Mouse (Mus musculus) gastrocnemius, adult 18-20 months (tissue): ENCODE results near the gene Rrp12. TPM values are rescaled to one million over a fixed set of nuclear protein-coding genes. Genes with fewer than 3 reads are reported as not detected.

Source experiments
- DNase-seq: peaks from one replicate; pipeline ENCODE4 v3.0.0; 2021; ENCODE audit warnings: low spot score
- total RNA-seq, 2 experiments: library from RNA; stranded (reverse); gene quantifications; 2 replicates each; pipeline ENCODE4 v1.2.3; 2021

The Rrp12 gene
- total RNA-seq, 2 experiments from 2014 or later = 31.0 to 31.2 TPM

DNA sequence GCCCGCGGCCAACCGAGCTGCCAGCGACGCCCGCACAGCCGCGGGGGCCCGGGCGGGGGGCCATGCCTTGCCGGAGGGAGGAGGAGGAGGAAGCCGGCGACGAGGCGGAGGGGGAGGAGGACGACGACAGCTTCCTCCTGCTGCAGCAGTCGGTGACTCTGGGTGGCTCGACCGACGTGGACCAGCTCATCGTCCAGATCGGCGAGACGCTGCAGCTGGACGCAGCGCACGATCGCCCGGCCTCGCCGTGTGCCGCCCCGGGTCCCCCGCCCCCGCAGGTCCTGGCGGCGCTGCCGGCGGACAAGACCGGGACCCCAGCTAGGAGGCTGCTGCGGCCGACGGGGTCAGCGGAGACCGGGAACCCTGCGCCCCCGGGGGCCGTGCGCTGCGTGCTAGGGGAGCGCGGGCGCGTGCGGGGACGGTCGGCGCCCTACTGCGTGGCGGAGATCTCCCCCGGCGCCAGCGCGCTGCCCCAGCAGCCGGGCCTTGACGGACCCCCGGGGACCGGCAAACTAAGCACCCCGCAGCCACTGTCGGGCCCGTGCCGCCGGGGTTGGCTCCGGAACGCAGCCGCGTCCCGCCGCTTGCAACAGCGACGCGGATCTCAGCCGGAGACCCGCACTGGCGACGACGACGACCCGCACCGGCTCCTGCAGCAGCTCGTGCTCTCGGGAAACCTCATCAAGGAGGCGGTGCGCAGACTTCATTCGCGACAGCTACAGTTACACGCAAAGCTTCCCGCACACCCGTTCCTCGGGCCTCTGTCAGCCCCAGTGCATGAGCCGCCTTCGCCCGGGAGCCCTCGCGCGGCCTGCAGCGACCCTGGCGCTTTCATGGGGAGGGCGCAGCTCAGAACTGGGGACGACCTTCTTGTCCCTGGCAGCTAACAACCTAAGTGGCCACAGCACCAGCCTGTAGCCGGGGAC is 65.6 kb downstream of the Rrp12 start:
- peak; percentile 64 for DNase-seq

DNA sequence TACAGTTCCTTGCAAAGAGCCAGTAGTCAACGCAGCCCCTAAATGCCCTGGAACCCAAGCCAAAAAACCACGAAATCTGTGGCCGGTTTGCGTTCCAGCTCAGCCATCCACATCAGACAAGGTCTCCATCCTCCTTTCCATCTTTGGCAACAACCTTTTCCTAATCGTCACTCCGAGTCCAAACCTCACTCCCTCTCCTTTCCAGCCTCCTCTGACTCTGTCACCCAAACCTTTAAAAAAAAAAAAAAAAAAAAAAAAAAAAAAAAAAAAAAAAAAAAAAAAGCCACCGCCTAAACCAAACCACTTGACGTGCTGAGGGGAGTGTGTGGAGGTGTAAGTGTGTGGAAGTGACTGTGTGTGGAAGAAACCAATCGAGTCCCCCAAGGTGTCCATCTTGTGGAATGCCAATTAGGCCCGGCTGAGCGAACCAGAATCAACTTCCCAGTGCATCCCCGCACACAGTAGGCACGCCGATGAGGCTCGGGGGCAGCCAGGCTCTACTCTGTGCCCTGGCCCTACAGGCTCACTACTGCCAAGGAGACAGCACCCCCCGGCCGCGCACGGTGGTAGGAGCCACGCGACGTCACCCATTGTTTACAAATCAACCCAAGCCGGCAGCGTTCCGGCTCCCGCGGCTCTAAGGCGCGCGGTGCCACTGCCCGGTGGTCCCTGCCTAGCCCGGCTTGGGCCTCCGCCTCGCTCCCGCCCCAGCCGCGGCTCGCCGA is 66.4 kb downstream of the Rrp12 start, which contains the start of gene Frat1:
TSS of gene Frat1 (plus strand) at position 590 of the 725 bp plus-strand sequence.
- peak; percentile 79 for DNase-seq

DNA sequence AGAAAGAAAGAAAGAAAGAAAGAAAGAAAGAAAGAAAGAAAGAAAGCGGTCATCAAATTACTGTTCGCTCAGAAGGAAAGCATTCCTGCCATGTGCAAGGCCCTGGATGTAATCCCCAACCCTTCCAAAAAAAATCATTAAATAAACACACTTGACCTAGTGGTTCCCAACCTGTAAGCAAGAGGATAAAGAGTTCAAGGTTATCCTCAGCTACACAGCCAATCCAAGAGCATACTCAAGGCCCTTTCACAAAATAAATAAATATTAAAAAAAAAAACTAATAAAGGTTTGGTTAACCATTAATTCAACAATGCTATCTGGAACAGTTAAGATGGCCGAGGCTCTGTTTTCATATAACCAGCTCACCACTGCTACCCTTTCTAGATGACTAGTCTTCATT is 67.0 kb downstream of the Rrp12 start:
- no peak for DNase-seq

DNA sequence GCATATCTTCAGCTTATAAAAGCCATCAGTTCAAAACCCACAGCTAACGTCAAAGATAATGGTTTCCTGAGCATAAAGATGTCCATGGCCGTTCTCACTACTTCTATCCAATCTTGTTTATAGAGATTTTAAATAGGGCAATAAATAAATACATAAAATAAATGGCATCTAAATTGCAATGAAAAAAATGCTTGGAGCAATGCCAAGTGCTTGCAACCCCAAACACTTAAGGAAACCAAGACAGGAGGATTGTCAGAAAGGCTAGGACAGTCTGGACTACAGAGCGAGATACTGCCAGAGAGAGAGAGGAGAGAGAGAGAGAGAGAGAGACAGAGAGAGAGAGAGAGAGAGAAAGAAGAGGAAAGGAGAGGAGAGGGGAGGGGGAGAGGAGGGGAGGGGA is 69.4 kb downstream of the Rrp12 start:
- no peak for DNase-seq

DNA sequence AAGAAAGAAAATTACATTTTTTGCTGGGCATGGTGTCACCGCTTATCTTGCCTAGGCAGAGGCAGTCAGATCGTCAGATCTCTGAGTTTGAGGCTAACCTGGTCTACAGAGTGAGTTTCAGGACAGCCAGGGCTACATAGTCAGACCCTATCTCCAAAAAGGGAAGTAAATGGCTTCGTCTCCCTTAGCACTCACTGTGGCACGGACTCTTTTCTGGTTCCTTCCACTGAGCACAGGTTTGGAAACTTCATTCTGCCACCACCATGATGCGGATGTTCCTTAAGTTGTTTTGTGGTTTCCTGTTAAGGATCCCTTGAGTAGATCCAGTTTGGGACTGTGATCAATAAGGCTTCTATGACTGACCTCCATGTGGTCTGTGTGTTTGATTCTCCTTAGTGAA is 71.0 kb downstream of the Rrp12 start:
- no peak for DNase-seq

DNA sequence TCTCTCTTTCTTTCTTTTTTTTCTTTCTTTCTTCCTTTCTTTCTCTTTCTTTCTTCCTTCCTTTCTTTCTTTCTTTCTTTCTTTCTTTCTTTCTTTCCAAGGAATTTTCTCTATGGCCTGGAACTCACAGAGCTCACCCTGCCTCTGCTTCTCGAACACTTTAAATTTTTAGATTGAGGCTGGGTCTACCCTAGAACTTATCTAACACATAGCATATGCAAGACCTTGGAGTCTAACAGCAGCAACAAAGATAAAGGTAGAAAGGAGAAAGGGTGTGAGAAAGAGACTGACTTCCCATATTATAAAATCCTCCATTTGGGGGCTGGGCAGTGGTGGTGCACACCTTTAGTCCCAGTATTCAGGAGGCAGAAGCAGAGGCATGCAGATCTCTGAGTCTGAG is 73.4 kb downstream of the Rrp12 start:
- DNase-seq = no peak

DNA sequence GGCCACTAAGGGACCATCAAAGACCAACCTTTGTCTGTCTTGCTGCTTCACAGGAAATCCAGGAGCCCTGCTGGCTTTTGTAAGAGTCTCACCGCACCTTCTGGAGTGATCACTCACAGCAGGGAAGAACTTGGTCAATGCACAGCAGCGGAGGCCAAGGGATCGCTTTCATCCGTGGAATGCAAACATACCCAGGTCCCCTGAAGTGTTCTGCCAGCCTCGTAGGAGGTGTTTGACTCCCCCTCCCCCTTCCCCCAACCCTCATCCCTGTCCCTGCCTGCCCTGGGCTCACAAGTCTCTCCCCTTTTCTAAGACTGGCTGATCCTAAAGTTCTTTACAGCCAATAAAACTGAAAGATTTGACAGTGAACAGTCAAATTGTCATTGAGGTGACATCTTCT is 74.5 kb downstream of the Rrp12 start:
- DNase-seq = no peak

DNA sequence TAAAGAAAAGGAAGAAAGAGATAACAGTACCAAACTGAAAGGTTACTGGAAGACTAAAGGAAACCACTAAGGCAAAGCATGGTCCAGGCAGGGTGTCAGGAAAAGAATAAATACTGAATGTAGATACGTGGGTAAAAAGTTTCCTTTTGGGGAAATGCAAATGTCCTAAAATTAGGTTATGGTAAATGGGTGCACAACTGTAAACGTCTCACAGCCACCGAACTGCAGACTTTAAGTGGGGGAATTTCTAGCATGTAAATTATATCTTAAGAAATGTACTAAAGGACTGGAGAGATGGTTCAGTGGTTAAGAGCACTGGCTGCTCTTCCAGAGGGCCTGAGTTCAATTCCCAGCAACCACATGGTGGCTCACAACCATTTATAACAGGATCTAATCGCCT is 77.2 kb downstream of the Rrp12 start:
- no peak for DNase-seq

DNA sequence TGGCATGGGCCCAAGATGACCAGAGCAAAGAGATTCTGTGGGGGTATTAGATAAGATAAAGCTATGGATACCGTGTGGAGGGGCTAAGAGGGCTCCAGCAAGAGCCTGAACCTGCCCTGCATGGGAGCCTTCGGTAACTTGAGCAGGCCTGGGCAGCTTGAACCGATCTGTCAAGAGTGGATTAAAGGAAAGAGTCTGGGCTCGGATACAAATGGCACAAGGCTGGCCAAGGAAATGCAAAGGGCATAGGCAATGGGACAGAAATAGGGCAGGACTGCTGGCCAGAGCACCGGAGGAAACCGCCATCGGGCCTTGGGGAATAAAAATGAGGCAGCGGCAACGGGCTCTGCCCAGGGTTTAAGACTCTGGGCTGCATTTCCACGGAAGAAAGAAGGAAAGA is 78.6 kb downstream of the Rrp12 start:
- DNase-seq = peak; percentile 88

DNA sequence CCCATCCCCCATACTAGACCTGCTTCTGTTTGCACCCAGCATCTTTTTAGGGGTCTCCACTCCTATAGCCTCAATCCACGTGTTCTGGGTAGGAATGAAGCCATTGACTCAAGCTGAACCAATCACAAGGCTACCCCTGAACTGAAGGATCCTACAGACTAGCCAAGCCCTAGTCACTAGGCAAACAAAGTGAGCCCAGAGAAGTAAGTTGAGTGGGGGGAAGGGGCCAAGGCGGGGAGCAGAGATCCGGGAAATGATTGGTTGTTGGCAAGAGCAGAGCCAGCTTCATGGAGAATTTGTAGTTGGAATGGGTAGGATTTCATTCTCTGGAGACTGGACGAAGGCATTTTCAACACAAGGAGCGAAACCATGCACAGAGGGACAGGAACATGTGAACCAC is 79.1 kb downstream of the Rrp12 start:
- DNase-seq = no peak

DNA sequence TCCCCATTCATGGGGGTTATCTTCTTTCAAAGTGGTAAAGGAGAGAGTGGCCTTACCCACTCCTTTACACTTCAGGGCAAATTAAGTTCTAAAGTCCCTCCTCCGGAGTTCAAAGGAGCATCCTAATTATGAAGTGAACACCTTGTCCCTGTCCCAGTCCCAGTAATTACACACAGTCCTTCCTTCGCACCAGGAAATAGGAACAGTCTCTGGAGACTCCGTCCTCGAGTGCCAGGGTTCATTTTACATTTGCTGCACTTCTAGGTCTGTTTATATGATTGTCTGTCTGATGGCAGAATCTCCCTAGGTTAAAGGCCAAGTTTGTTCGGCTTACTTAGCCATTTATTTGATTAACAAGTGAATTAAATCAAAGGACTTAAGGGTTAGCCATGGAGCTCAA is 79.6 kb downstream of the Rrp12 start:
- no peak for DNase-seq

DNA sequence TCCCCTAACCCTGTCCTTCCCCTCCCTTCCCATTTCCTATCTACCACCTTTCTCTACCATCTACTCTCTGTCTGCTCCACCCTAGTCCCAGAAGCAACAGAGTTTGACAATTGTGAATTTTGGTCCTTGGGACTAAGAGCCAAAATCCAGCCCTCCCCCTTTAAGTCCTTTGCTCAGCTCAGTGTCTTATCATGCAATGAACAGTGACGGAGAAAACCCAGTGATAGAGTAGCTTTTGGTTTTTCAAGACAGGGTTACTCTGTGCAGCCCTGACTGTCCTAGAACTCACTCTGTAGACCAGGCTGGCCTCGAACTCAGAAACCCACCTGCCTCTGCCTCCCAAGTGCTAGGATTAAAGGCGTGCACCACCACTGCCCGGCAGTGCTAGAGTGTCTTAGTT is 82.6 kb downstream of the Rrp12 start:
- DNase-seq = no peak

Other genes starting within 250 kb of the Rrp12 start
- gene Slit1, start 152.5 kb downstream of the Rrp12 start, total RNA-seq = 1 to 10 TPM in 1 of 2 experiments, under 1 TPM in 1; 0.50 to 1.2 TPM
- gene Arhgap19, start 94.1 kb downstream of the Rrp12 start, total RNA-seq = 1 to 10 TPM; 8.0 to 8.1 TPM
- gene Frat1, start 66.2 kb downstream of the Rrp12 start, total RNA-seq = 1 to 10 TPM; 3.5 to 6.2 TPM
- 10 to 100 TPM in 1 of 2 experiments, 1 to 10 TPM in 1; 6.6 to 12.4 TPM for gene Frat2, start 48.0 kb downstream of the Rrp12 start, total RNA-seq
- 10 to 100 TPM; 15.0 to 26.3 TPM for gene Pgam1, start 15.8 kb upstream of the Rrp12 start, total RNA-seq
- gene Exosc1, start 37.2 kb upstream of the Rrp12 start, total RNA-seq = 10 to 100 TPM; 19.9 to 20.1 TPM
- gene Zdhhc16, start 37.3 kb upstream of the Rrp12 start, total RNA-seq = 10 to 100 TPM; 17.4 to 20.2 TPM
- gene Mms19, start 85.0 kb upstream of the Rrp12 start, total RNA-seq = 1 to 10 TPM; 8.7 to 9.7 TPM
- gene Ubtd1, start 85.6 kb upstream of the Rrp12 start, total RNA-seq = 10 to 100 TPM; 15.5 to 17.3 TPM
- gene Ankrd2, start 139.8 kb upstream of the Rrp12 start, total RNA-seq = 100 to 1,000 TPM; 180 to 360 TPM
- gene Hoga1, start 149.4 kb upstream of the Rrp12 start, total RNA-seq = 1 to 10 TPM; 2.8 to 4.2 TPM
- under 1 TPM; 0.48 to 0.85 TPM for gene 4933411K16Rik, start 156.1 kb upstream of the Rrp12 start, total RNA-seq
- 1 to 10 TPM; 4.0 to 4.5 TPM for gene Morn4, start 190.2 kb upstream of the Rrp12 start, total RNA-seq
- gene Pi4k2a, start 194.3 kb upstream of the Rrp12 start, total RNA-seq = 10 to 100 TPM; 13.0 to 13.7 TPM
- 10 to 100 TPM in 1 of 2 experiments, 1 to 10 TPM in 1; 9.1 to 10.4 TPM for gene Avpi1, start 232.9 kb upstream of the Rrp12 start, total RNA-seq